Mouse (Mus musculus) testis, adult 2 months (tissue): ENCODE data around the gene Cdca5.

Source experiments
- CTCF ChIP-seq: fragments of 200-500 bp; IDR thresholded peaks from 2 replicates; pipeline ENCODE4 v1.5.1; 2012; ENCODE audit warnings: low read depth, mild to moderate bottlenecking, inconsistent platforms, low read length, moderate library complexity; ENCODE audit not compliant: control insufficient read depth, insufficient read depth, insufficient replicate concordance
- POLR2A ChIP-seq: fragments of 200-500 bp; IDR thresholded peaks from 2 replicates; pipeline ENCODE4 v1.6.1; 2012; ENCODE audit warnings: low read depth, mild to moderate bottlenecking, inconsistent platforms, low read length, moderate library complexity; ENCODE audit not compliant: control insufficient read depth

- TF ChIP-seq CTCF (no peak), POLR2A (no peak)
These were observed 25.8 kb upstream of the Cdca5 start for GRCm38 (mm10) chr19:6058966-6059365.
